Comparison of ENCODE assay signal across 16 mouse cellular contexts in genomic region chr10:76865936-76866335, GRCm38 (mm10).
DNase-seq lines count a peak whose midpoint lies in the region.
"Had no signal": no experiment of that assay in that cellular context is flagged by ENCODE, and none has a peak within 500 bp of the region (broad histone marks: within the 10 kb centered on the region; RNA-seq: fewer than 3 reads in every experiment).

No protein-coding gene starts in this region.

- peak; percentile 35 for DNase-seq in heart, adult 11 months
- DNase-seq in heart, adult 9 months (ENCODE audit: low spot score in 2 of 2), result no peak
- DNase-seq in A20 (ENCODE audit: low read depth, low spot score), result peak; percentile 7
- peak; percentile 71 for DNase-seq in brain, adult 2 months (ENCODE audit: low read depth, low spot score)
- no peak for DNase-seq in kidney, postnatal 4 days
- DNase-seq in spleen, adult 18-20 months, result no peak
- DNase-seq: adrenal gland, adult 8-10 months; adrenal gland, postnatal 14 days; adrenal gland, postnatal 36 days; B cell, adult 2 months; cerebellum, adult 11-12 months; cerebellum, adult 8-10 months; cerebellum, adult 9-11 months; cerebellum, postnatal 14 days; cerebellum, postnatal 36 days; embryo, embryonic 11 days had no signal

Comparison
In these comparisons a context has a peak if more than half of its experiments do, and no peak if none do; other contexts are left out.
1. DNase-seq: peak in heart, adult 11 months (single experiment), A20 (single experiment) and brain, adult 2 months (single experiment); none in heart, adult 9 months (0 of 2), kidney, postnatal 4 days (0 of 2) and spleen, adult 18-20 months (0 of 2).